Mouse (Mus musculus) neural tube, embryonic 11.5 days (tissue): ENCODE data around the gene Trmt13. TPM values are rescaled to one million over a fixed set of nuclear protein-coding genes. Genes with fewer than 3 reads are reported as not detected.

Experiments used
- ATAC-seq: fragments of 200-750 bp; cut with Nextera tagmentation; 2 replicates; pipeline ENCODE4 v1.8.0; 2017; ENCODE audit warnings: moderate number of reproducible peaks, mild to moderate bottlenecking, moderate TSS enrichment, moderate library complexity; ENCODE audit not compliant: insufficient read depth, low FRiP score, low TSS enrichment
- DNase-seq: peaks from one replicate; pipeline ENCODE4 v3.0.0-alpha.2; 2015; ENCODE audit warnings: low spot score
- H3K27ac ChIP-seq: fragments of 300-500 bp; sonication (generic); 2 replicates; pipeline ENCODE4 v1.5.1; 2014; ENCODE audit warnings: low read depth, mild to moderate bottlenecking, low read length
- H3K27me3 ChIP-seq: fragments of 300-500 bp; sonication (generic); 2 replicates; pipeline ENCODE4 v1.6.1; 2014; ENCODE audit warnings: mild to moderate bottlenecking, low read length, mixed read lengths; ENCODE audit not compliant: control insufficient read depth, insufficient read depth
- H3K36me3 ChIP-seq: fragments of 300-500 bp; sonication (generic); 2 replicates; pipeline ENCODE4 v1.6.1; 2014; ENCODE audit warnings: mild to moderate bottlenecking, low read length, moderate library complexity, mixed read lengths; ENCODE audit not compliant: control insufficient read depth, insufficient read depth
- H3K4me1 ChIP-seq: fragments of 300-500 bp; sonication (generic); 2 replicates; pipeline ENCODE4 v1.6.1; 2014; ENCODE audit warnings: low read length, mixed read lengths; ENCODE audit not compliant: control insufficient read depth, insufficient read depth
- H3K4me2 ChIP-seq: fragments of 300-500 bp; sonication (generic); 2 replicates; pipeline ENCODE4 v1.6.1; 2014; ENCODE audit warnings: low read depth, mild to moderate bottlenecking, moderate library complexity
- H3K4me3 ChIP-seq: fragments of 300-500 bp; sonication (generic); 2 replicates; pipeline ENCODE4 v1.5.1; 2014; ENCODE audit warnings: low read depth, low read length
- H3K9ac ChIP-seq: fragments of 300-500 bp; sonication (generic); 2 replicates; pipeline ENCODE4 v1.6.1; 2014; ENCODE audit warnings: mild to moderate bottlenecking, low read length
- H3K9me3 ChIP-seq: fragments of 300-500 bp; sonication (generic); 2 replicates; pipeline ENCODE4 v1.6.1; 2016; ENCODE audit warnings: low read length; ENCODE audit not compliant: control insufficient read depth
- WGBS: fragments of 180-500 bp; shearing (Covaris S2); extraction: QIAGEN DNeasy Blood & Tissue Kit; methylation state at CpG from one replicate; pipeline ENCODE4 v1.1.7; 2014; 5-methylcytosine and 5-hydroxymethylcytosine counted together
- polyA plus RNA-seq: library from polyadenylated mRNA; unstranded; fragments of >200 nt; fragmentation: Nextera tagmentation; extraction: Ambion mirVana; gene quantifications from 2 replicates; pipeline ENCODE4 v1.2.1, GENCODE M21; 2014

Gene Trmt13
- polyA plus RNA-seq, 1 experiment from 2014 or later: 18.8 TPM

- Histone ChIP-seq H3K4me1 (peaks cover 3% of the 10 kb centered on the region; the same call in 1 of the 2 replicates), H3K36me3 (no peaks in the 10 kb centered on the region; the same call in 1 of the 2 replicates), H3K4me3 (no peak overlapping the region), H3K27ac (no peak overlapping the region), H3K9me3 (no peaks in the 10 kb centered on the region), H3K4me2 (no peak overlapping the region), H3K9ac (no peak overlapping the region), H3K27me3 (no peaks in the 10 kb centered on the region)
- DNase-seq: no peak
- 87% methylated on average over 5 of the region's 5 CpGs for WGBS
- no peak for ATAC-seq
Measured at GRCm38 (mm10) chr3:116653278-116653945, 39.0 kb upstream of the Trmt13 start.

DNA sequence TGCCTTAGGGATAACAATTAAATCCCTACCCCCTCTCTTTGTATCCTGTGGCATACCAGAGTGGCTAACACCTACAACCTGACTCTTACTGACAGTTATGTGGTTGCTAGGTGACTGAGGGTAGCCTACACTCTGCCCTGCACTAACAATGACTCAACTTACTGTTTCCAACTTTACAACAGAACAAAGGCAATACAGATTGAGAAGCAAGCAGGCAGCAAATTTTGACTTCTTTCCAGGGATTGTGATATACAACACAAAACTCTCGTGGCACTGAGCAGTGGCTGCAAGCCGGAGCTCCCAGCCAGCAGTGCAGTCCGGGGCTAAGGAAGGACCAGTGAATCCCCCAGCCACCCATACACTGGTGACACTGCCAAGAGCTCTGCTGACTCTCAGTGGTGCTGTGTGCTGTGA lies 37.7 kb upstream of the Trmt13 start:
- H3K9ac ChIP-seq: no peak overlapping the region
- no peak for DNase-seq
- 69% methylated on average over 3 of the region's 3 CpGs for WGBS
- H3K9me3 ChIP-seq: no peaks in the 10 kb centered on the region
- H3K4me3 ChIP-seq: no peak overlapping the region
- H3K4me2 ChIP-seq: no peak overlapping the region
- no peaks in the 10 kb centered on the region; the same call in 1 of the 2 replicates for H3K36me3 ChIP-seq
- ATAC-seq: no peak
- no peaks in the 10 kb centered on the region for H3K27me3 ChIP-seq
- H3K4me1 ChIP-seq: no peaks in the 10 kb centered on the region
- no peak overlapping the region for H3K27ac ChIP-seq

- no peaks in the 10 kb centered on the region for H3K9me3 ChIP-seq
- H3K4me1 ChIP-seq: no peaks in the 10 kb centered on the region
- no peak for DNase-seq
- no peak overlapping the region for H3K27ac ChIP-seq
- H3K9ac ChIP-seq: no peak overlapping the region
- no peak overlapping the region for H3K4me3 ChIP-seq
- WGBS: 95% methylated on average over 9 of the region's 9 CpGs
- H3K27me3 ChIP-seq: no peaks in the 10 kb centered on the region
- no peak overlapping the region for H3K4me2 ChIP-seq
- no peaks in the 10 kb centered on the region; the same call in 1 of the 2 replicates for H3K36me3 ChIP-seq
- no peak for ATAC-seq
Measured at GRCm38 (mm10) chr3:116650698-116651097, 36.3 kb upstream of the Trmt13 start.

DNA sequence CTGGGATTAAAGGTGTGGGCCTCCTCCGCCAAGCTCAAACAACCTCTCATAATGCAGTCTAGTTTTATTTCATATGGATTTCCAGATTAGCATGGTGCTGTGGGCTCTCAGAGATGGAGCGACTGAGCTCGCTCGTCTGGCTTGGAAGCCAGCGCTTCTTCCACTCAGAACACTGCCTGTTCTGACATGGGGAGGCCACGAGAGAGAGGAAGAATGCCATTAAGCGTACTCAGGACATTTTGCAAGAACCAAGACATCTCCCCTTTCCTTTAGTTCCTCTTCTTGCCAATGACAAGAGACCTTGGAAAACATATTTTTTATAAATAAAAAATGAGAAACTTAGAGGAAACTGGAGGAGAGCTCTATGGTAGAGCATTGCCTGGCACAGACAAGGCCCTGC lies 34.4 kb upstream of the Trmt13 start:
- H3K27ac ChIP-seq: no peak overlapping the region
- no peaks in the 10 kb centered on the region; the same call in 1 of the 2 replicates for H3K36me3 ChIP-seq
- H3K9ac ChIP-seq: no peak overlapping the region
- DNase-seq (no peak), ATAC-seq (no peak)
- H3K4me1 ChIP-seq: no peaks in the 10 kb centered on the region
- no peak overlapping the region for H3K4me3 ChIP-seq
- no peak overlapping the region for H3K4me2 ChIP-seq
- no peaks in the 10 kb centered on the region for H3K9me3 ChIP-seq
- 91% methylated on average over 7 of the region's 7 CpGs for WGBS
- H3K27me3 ChIP-seq: no peaks in the 10 kb centered on the region

DNA sequence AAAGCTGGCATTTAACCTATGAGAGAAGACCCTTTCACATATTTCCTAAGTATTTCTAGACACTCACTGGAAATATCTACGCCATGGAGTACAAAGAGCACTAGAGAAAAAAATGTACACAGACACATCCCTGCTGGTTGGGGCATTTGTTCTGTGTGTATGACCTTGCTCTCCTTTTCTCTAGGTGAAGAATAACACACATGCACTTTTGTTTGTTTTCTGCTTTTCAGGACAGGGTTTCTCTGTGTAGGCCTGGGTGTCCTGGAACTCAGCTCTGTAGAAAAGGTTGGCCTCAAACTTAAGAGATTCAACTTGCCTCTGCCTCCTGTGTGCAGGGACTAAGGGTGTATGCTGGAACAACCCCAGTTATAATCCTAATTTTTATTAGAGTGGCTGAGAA lies 32.0 kb upstream of the Trmt13 start:
- Histone ChIP-seq H3K9me3 (no peaks in the 10 kb centered on the region), H3K27me3 (no peaks in the 10 kb centered on the region), H3K36me3 (peaks cover 4% of the 10 kb centered on the region; the same call in 1 of the 2 replicates), H3K4me1 (no peaks in the 10 kb centered on the region), H3K4me2 (no peak overlapping the region), H3K9ac (no peak overlapping the region), H3K4me3 (no peak overlapping the region), H3K27ac (no peak overlapping the region)
- DNase-seq (no peak), ATAC-seq (no peak)
- 98% methylated on average over 1 of the region's 1 CpGs for WGBS

- H3K36me3 ChIP-seq: peaks cover 17% of the 10 kb centered on the region
- H3K4me2 ChIP-seq: no peak overlapping the region
- H3K4me3 ChIP-seq: no peak overlapping the region
- no peak overlapping the region for H3K9ac ChIP-seq
- no peaks in the 10 kb centered on the region for H3K9me3 ChIP-seq
- no peak for DNase-seq
- ATAC-seq: no peak
- H3K27me3 ChIP-seq: no peaks in the 10 kb centered on the region
- WGBS: 95% methylated on average over 2 of the region's 2 CpGs
- H3K4me1 ChIP-seq: no peaks in the 10 kb centered on the region
- H3K27ac ChIP-seq: no peak overlapping the region
Measured at GRCm38 (mm10) chr3:116642373-116642772, 28.0 kb upstream of the Trmt13 start.

DNA sequence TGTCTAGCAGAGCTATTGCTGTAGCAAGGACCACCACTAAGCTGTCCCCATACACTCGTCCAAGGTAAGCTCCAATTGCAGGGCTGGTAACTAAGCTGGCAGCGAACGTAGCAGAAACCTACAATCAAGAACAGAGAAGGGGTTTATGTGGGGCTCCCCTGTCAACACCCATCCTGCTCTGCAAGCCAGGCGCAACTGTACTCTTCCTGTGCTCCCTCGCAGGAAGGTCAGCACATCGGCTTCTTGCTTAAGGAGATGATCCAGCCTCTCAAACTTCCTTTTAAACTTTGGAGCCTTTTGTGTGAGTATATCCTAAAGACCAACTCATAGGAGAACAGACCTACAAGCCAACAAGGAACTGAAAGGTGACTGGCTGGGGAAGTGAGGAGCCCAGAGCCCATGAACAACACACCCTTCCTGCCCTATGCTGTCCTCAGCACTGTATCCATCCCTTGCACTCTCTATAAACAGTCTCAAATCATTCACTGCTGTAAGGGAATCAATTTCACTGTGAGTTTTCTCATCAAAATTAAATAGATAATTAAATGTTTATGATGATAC lies 27.5 kb upstream of the Trmt13 start:
- Histone ChIP-seq H3K9ac (no peak overlapping the region), H3K4me3 (no peak overlapping the region), H3K27ac (no peak overlapping the region), H3K9me3 (no peaks in the 10 kb centered on the region), H3K36me3 (peaks cover 17% of the 10 kb centered on the region), H3K4me1 (no peaks in the 10 kb centered on the region), H3K27me3 (no peaks in the 10 kb centered on the region), H3K4me2 (no peak overlapping the region)
- ATAC-seq (no peak), DNase-seq (no peak)
- 94% methylated on average over 6 of the region's 6 CpGs for WGBS

- Histone ChIP-seq H3K4me3 (no peak overlapping the region), H3K27me3 (no peaks in the 10 kb centered on the region), H3K9me3 (no peaks in the 10 kb centered on the region), H3K4me2 (no peak overlapping the region), H3K9ac (no peak overlapping the region), H3K36me3 (peaks cover 17% of the 10 kb centered on the region), H3K4me1 (no peaks in the 10 kb centered on the region), H3K27ac (no peak overlapping the region)
- no peak for DNase-seq
- 86% methylated on average over 1 of the region's 1 CpGs for WGBS
- ATAC-seq: no peak
Measured at GRCm38 (mm10) chr3:116640024-116640423, 25.6 kb upstream of the Trmt13 start.

DNA sequence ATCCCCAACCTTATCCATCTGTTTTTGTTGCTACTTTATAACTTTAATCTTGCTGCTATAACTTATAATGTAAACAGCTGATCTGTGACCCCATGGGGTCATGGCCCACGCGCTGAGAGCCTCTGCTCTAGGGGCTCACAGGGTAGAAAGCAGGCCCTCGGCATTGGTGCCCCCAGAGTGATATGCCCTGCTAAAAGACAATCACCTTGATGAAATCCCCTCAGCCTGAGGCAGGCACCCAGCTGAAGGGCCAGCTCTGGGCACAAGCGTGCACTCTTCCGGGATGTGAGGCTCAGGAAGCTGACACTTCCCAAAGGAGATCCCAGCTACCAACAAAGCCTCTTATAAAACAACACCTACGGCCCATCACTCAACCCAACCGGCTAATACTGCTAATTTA lies 24.2 kb upstream of the Trmt13 start:
- no peak overlapping the region for H3K9ac ChIP-seq
- no peaks in the 10 kb centered on the region for H3K9me3 ChIP-seq
- no peak for ATAC-seq
- WGBS: 93% methylated on average over 7 of the region's 7 CpGs
- no peaks in the 10 kb centered on the region for H3K4me1 ChIP-seq
- H3K27ac ChIP-seq: no peak overlapping the region
- no peak for DNase-seq
- no peak overlapping the region for H3K4me3 ChIP-seq
- H3K27me3 ChIP-seq: no peaks in the 10 kb centered on the region
- H3K36me3 ChIP-seq: peaks cover 21% of the 10 kb centered on the region
- no peak overlapping the region for H3K4me2 ChIP-seq
